Mouse (Mus musculus) urinary bladder, postnatal 14 days (tissue): ENCODE results near the gene Cobl.

Experiments used
- DNase-seq: peaks from one replicate; pipeline ENCODE4 v3.0.0; 2021; ENCODE audit warnings: low spot score

Cobl gene

DNA sequence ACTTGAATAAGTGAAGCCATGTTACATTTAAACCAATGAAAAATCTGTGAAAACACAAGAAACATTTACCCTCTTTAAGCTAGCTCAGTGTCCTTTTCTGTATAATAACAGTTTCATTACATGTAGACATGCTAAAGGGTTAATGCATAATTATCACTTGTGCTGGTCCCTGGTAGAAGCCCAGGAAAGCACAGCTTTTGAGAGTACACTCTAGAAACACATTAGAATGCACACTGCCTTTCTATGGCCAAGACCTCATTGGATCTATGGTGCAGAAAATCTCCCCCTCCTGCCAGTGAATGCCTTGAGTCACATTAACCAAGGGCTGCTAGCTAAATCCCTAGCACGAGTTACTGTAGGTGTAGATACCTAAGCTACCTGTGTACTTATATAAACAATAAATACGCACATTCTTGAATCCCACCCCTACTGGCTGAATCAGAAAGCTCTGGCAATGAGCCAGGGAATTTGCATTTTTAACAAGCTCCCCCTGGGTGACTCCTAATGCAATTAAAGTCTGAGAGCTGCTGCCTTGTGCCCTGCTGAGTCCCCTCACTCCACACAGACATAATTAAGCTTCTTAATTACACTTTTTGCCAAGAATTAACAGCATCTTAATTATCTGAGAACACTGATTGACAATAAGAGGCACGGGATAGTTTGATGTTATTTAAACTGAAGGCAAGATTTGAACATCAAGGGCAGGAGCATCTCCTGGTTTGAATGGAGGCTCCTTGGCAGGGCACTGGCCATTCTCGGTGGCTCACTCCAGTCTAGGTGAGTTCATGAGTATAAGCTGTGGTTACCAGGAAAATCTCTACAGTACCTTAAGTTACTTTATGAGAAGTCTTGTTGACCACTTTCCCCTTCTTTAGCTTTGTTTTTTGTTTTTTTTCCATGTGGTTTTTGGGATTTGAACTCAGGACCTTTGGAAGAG, 244.9 kb downstream of the Cobl start:
- DNase-seq, result no peak

DNA sequence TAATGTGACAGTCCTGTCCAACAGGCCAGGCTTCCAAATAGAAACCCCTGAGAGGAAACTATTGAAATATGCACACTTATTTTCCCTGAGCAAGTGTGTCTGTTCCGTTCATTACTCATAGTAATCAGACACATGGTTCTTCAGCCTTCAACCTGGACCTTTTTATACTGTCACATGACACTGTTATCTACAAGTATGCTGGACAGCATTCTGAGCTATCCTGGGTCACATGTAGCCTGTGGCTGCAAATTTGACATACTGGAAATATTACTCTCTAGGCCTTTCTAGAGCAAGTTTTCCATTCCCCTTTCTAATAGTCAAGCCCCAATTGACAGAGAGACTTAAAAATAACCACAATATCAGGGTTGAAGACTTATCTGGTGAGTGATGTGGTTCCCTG, 247.9 kb downstream of the Cobl start:
- DNase-seq, result no peak

DNA sequence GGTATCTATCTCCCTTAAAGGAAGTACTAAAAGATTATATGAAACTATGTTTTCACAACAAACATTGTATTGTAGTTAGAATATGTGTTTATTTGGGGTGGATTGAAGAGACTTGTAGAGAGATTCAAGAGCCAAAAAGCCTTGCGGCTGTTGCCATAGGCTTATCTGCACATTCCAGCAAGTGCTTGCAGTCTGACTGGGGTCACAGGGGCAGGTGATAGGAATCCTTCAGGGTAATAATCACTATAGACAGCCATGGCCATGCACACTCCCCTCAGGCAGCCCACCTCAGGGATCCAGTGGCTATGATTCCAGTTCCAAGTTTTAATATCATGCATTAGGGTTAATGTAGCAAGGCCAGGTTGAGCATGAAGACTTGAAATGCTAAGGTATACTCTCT, 249.2 kb downstream of the Cobl start:
- DNase-seq, result no peak

DNA sequence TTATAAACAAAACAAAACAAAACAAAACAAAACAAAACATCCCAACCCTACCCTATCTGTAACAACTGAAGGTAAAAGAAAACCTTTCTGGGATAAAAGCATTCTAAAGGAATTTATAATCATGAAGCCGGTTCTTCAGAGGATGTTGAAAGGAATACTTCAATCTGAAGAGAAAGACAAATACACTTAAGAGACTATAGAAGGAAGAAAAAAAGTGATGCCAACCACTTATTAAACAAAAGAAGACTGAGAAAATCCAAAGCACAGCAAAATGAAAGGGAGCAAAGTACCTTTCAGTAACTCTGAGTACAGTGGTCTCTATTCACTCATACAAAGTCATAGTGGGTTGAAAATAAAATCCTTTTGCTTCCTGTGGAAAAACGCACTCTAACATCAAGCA, 256.2 kb downstream of the Cobl start:
- no peak for DNase-seq

DNA sequence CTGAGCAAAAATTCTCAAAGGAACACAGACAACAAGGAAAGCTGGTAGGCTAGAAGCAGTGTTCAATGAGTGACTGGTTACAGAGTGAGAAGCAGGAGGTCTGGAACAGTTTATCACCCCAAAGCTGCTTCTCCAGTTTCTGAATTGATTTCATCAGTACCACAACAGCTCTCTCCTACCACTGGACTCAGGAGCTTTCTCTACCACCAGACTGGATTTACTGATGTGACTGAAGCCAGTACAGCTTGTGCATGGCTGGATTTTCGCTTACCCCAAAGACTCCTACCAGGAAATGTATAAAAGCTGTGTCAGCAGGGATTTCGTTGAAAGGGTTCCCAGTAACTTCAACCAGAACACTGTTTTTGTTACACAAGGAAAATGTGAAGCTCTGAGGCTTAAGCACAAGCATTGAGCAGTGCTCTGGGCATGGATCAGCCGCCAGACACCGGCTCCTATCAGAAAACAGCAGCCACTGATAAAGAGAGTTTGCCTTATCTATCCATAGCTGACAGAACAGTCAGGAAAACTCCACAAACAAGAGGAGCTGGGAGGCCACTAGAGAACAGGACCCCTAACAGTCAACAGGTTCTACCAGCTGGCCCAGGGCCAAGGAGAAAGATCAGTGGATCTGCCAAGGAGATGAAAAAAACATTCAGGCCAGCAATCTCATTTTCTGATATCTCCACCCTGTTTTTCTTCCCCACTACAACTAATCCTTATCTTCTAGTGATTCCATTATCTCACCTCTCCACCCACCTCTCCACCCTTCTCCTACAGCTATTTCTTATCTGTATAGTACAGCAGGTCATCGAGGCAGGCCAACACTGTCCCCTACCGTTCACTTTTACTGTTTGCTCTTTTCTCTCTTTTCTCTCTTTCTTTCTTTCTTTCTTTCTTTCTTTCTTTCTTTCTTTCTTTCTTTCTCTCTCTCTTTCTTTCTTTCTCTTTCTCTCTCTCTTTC, 259.3 kb downstream of the Cobl start:
- no peak for DNase-seq

DNA sequence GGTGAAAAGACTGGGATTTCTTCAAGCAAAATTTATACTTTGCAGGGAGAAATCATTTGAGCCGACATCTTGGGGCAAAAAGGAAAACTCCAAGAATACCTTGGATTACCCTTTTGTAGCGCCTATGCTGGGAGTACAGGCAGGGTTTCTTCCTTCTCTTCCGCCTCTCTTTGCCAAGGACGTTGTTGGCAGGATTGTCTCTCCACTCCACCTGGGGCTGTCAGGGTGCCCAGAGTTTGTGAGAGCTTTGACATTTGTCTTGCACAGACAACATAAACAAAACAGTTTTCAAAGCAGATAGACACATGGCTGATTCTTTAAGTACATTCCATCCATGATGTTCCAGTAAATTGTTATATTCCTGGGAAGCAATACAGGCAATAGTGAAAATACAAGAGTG, 265.3 kb downstream of the Cobl start:
- DNase-seq, result no peak

DNA sequence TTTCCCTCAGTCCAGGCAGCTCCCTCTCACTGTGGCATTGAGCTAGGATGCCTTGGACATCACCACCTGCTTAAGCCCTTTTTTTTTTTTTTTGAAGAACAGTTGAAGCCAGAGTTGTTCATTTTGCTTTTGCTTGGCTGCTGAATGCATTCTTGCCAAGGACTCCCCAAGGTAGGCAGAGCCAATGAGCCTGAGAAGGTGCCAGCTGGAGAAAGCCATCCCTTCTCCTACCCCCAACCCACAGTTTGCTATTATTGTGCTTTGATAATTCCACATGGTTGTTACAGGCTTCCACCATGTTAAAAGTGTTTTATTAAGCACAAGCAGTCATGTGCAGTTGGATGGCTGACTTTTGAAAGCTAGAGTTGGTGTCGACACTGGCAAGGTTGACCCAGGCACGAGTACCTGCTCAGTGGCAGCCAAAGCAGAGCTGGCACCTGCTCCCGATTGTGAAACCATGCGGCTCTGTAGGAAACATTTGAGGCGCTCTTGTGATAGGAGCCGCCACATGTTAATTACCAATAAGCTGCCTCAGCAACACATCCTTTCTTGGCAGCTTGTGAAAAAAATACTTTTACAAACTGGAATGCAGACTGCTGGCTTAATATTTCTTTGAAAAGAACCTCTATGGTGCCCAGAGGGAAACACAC, 265.9 kb downstream of the Cobl start:
- no peak for DNase-seq

DNA sequence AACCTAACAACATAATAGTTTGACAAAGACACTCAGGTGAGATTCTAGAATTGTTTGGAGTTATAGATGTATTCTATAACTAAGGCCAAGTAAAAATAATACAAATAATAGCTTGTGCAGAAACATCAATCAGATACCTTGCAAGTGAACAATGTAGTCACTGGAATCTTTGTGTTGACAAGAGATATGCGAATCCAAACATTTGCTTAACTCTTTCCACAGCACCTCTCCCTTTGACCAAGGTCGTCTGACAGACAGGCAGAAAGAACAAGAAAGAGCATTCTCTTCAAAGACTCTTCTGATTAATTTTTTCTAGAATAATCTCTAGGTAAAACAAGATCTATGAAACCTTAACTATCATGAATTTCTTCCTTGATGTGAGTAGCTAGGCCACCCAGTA, 266.7 kb downstream of the Cobl start:
- no peak for DNase-seq

DNA sequence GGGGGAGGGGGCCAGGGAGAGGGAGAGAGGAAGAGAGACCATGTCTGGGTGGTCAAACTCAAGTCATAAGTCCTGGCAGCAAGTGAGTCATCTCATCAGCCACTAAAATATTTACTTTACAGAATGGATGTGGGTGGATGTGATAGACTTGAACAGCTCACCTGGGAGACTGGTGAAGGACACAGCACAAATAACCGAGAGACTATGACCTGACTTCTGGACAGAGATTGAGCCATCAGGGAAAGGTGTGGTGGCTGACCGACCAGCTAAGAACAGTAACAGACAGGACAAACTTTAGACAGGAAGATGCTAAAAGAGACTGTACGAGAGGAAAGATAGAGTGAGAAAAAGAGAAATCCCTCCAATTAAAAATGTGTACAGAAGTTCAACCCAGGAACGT, 267.2 kb downstream of the Cobl start:
- DNase-seq, result no peak

DNA sequence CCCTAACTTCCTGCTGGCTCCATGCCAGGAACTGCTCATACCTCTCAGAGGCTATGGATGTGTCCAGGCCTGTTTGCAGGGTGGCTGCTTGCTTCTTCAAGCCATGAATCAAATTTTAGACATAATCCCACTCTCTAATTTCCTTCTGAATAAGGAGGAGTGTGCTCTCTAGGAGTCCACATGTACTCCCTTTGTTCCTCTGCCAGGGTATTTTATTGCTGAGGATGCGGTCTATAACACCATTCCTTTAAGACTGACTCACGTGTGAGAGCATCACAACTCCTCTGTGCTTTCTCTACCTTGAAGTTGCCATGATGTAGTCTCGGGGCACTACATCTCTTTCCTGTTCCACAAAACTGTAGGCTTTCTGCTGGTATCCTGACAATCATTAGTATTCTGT, 269.4 kb downstream of the Cobl start:
- DNase-seq, result peak; percentile 59

DNA sequence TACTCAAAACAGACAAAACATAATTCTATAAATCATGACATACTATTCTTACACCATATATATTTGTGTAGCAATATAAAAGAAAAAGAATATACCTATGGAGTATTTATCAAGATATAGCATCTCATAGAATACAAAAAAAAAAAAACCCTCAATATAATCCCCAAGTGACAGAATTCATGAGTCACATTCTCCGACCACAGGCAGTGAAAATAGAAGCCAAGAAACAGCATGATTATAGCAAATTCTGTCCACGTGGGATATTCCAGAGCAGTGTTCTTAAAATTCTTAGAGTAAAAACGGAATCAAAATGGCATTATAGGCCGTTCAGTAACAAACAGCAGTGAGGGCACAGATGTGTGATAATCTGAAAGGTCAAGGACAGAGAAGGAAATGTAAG, 271.4 kb downstream of the Cobl start:
- DNase-seq, result no peak

DNA sequence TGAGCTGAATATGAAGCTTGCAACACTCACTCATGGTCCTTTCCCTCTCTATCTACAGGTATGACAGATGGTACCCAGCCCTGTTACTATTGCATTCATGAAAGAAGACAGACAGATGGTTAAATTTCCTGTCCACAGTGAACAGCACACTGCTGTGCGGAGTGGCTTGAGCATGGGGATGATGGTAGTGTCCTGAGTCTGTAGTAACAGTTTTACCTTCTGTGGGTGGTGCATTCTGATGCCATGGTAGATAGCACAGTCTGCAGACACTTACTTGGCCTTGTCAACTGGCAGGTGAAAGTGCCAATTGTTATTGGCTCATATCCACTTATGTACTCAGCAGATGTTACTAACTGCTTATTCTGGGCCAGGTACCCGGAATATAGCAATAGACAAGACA, 273.4 kb downstream of the Cobl start:
- no peak for DNase-seq

DNA sequence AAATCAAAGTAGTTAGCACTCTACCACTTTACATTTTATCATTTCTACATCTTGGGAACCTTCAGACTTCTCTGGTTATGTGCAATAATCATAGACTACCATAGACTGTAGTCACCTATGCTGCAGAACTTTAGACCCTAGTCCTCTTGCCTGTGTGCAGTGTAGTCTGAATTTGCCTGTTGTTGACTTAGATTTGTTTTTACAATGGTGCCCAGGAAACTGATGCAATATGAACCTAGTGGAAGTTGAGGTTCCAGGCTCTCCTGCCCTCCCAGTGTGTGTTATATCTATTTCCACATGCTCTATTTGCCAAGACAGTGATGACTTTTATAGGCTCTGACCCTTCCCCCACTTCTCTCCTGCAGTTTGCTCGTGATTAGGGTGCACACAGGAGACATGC, 274.3 kb downstream of the Cobl start:
- DNase-seq, result no peak
